Mouse (Mus musculus) forebrain, embryonic 14.5 days (tissue): Measurements from ENCODE around the gene Rps6kl1. TPM values are rescaled to one million over a fixed set of nuclear protein-coding genes. Genes with fewer than 3 reads are reported as not detected.

Source experiments
- ATAC-seq: fragments of 200-750 bp; cut with Nextera tagmentation; 2 replicates; pipeline ENCODE4 v1.8.0; 2017; ENCODE audit warnings: mild to moderate bottlenecking, moderate library complexity
- DNase-seq: peaks from one replicate; pipeline ENCODE4 v3.0.0-alpha.2; 2015; ENCODE audit warnings: low spot score
- H3K27ac ChIP-seq: fragments of 300-500 bp; sonication (generic); 2 replicates; pipeline ENCODE4 v1.5.1; 2014; ENCODE audit warnings: low read depth, mild to moderate bottlenecking, control low read depth, low read length, moderate library complexity
- H3K27me3 ChIP-seq: fragments of 300-500 bp; sonication (generic); replicated peaks from 2 replicates; pipeline ENCODE4 v1.6.1; 2014; ENCODE audit warnings: low read length, control low read depth, mixed read lengths; ENCODE audit not compliant: control insufficient read depth, insufficient read depth
- H3K36me3 ChIP-seq: fragments of 300-500 bp; sonication (generic); 2 replicates; pipeline ENCODE4 v1.6.1; 2014; ENCODE audit warnings: low read length, control low read depth; ENCODE audit not compliant: control insufficient read depth, insufficient read depth
- H3K4me1 ChIP-seq: fragments of 300-500 bp; sonication (generic); 2 replicates; pipeline ENCODE4 v1.6.1; 2014; ENCODE audit warnings: antibody characterized with exemption, low read length, control low read depth; ENCODE audit not compliant: control insufficient read depth, insufficient read depth
- H3K4me2 ChIP-seq: fragments of 300-500 bp; sonication (generic); 2 replicates; pipeline ENCODE4 v1.6.1; 2014; ENCODE audit warnings: mild to moderate bottlenecking, control low read depth, low read length
- H3K4me3 ChIP-seq: fragments of 300-500 bp; sonication (generic); 2 replicates; pipeline ENCODE4 v1.5.1; 2014; ENCODE audit warnings: low read depth, low read length, control low read depth
- H3K9ac ChIP-seq: fragments of 300-500 bp; sonication (generic); 2 replicates; pipeline ENCODE4 v1.6.1; 2014; ENCODE audit warnings: mild to moderate bottlenecking, low read length, control low read depth, moderate library complexity
- H3K9me3 ChIP-seq: fragments of 300-500 bp; sonication (generic); replicated peaks from 2 replicates; pipeline ENCODE4 v1.6.1; 2016; ENCODE audit warnings: low read length, control low read depth, mixed read lengths; ENCODE audit not compliant: control insufficient read depth
- WGBS: fragments of 180-500 bp; shearing (Covaris S2); extraction: QIAGEN DNeasy Blood & Tissue Kit; methylation state at CpG from one replicate; pipeline ENCODE4 v1.1.7; 2014; 5-methylcytosine and 5-hydroxymethylcytosine counted together
- polyA plus RNA-seq: library from polyadenylated mRNA; unstranded; fragments of >200 nt; fragmentation: Nextera tagmentation; extraction: Ambion mirVana; gene quantifications from 2 replicates; pipeline ENCODE4 v1.2.1, GENCODE M21; 2014

The Rps6kl1 gene
- polyA plus RNA-seq, 1 experiment from 2014 or later: 11.7 TPM

- Histone ChIP-seq H3K4me1 (no peaks in the 10 kb centered on the region), H3K36me3 (no peaks in the 10 kb centered on the region; the same call in 1 of the 2 replicates), H3K27ac (no peak overlapping the region), H3K27me3 (no peaks in the 10 kb centered on the region), H3K9ac (0 out of 2 replicates have a peak overlapping the region, but pooled peaks have one; percentile 26), H3K9me3 (no peaks in the 10 kb centered on the region), H3K4me3 (no peak overlapping the region), H3K4me2 (peak overlapping the region; percentile 26; the same call in 1 of the 2 replicates)
- peak; percentile 84 for ATAC-seq
- 23% methylated on average over 27 of the region's 27 CpGs for WGBS
- DNase-seq: peak; percentile 82
Observed at GRCm38 (mm10) chr12:85169117-85169858, 18.2 kb upstream of the Rps6kl1 start.

GRCm38 (mm10) chr12:85166631-85167030 lies 15.6 kb upstream of the Rps6kl1 start:
- no peak overlapping the region for H3K4me3 ChIP-seq
- H3K4me1 ChIP-seq: no peaks in the 10 kb centered on the region
- ATAC-seq (no peak), DNase-seq (no peak)
- WGBS: 89% methylated on average over 9 of the region's 9 CpGs
- no peak overlapping the region for H3K4me2 ChIP-seq
- H3K27ac ChIP-seq: no peak overlapping the region
- no peaks in the 10 kb centered on the region for H3K9me3 ChIP-seq
- H3K27me3 ChIP-seq: no peaks in the 10 kb centered on the region
- H3K36me3 ChIP-seq: no peaks in the 10 kb centered on the region; the same call in 1 of the 2 replicates
- no peak overlapping the region for H3K9ac ChIP-seq

GRCm38 (mm10) chr12:85164996-85165395 lies 13.9 kb upstream of the Rps6kl1 start:
- no peaks in the 10 kb centered on the region for H3K9me3 ChIP-seq
- DNase-seq (no peak), ATAC-seq (no peak)
- no peak overlapping the region for H3K27ac ChIP-seq
- H3K9ac ChIP-seq: no peak overlapping the region
- H3K4me2 ChIP-seq: no peak overlapping the region
- 89% methylated on average over 5 of the region's 5 CpGs for WGBS
- H3K27me3 ChIP-seq: no peaks in the 10 kb centered on the region
- H3K4me1 ChIP-seq: no peaks in the 10 kb centered on the region
- no peaks in the 10 kb centered on the region for H3K36me3 ChIP-seq
- H3K4me3 ChIP-seq: no peak overlapping the region

- no peak overlapping the region for H3K27ac ChIP-seq
- DNase-seq: no peak
- H3K9ac ChIP-seq: no peak overlapping the region
- ATAC-seq: no peak
- H3K4me1 ChIP-seq: no peaks in the 10 kb centered on the region
- H3K4me2 ChIP-seq: no peak overlapping the region
- no peaks in the 10 kb centered on the region for H3K36me3 ChIP-seq
- no peaks in the 10 kb centered on the region for H3K9me3 ChIP-seq
- WGBS: 83% methylated on average over 5 of the region's 5 CpGs
- no peaks in the 10 kb centered on the region for H3K27me3 ChIP-seq
- no peak overlapping the region for H3K4me3 ChIP-seq
Observed at GRCm38 (mm10) chr12:85159592-85159991, 8.5 kb upstream of the Rps6kl1 start.

- Histone ChIP-seq H3K4me2 (no peak overlapping the region), H3K9ac (no peak overlapping the region), H3K9me3 (no peaks in the 10 kb centered on the region), H3K27me3 (no peaks in the 10 kb centered on the region), H3K27ac (no peak overlapping the region), H3K4me1 (no peaks in the 10 kb centered on the region), H3K4me3 (no peak overlapping the region), H3K36me3 (no peaks in the 10 kb centered on the region)
- DNase-seq (no peak), ATAC-seq (no peak)
- 95% methylated on average over 8 of the region's 8 CpGs for WGBS
Observed at GRCm38 (mm10) chr12:85158801-85159200, 7.7 kb upstream of the Rps6kl1 start.

- WGBS: 91% methylated on average over 14 of the region's 14 CpGs
- DNase-seq (no peak), ATAC-seq (no peak)
- no peaks in the 10 kb centered on the region for H3K36me3 ChIP-seq
- no peak overlapping the region for H3K9ac ChIP-seq
- H3K4me3 ChIP-seq: no peak overlapping the region
- H3K4me2 ChIP-seq: no peak overlapping the region
- H3K27me3 ChIP-seq: no peaks in the 10 kb centered on the region
- no peaks in the 10 kb centered on the region for H3K9me3 ChIP-seq
- H3K27ac ChIP-seq: no peak overlapping the region
- H3K4me1 ChIP-seq: no peaks in the 10 kb centered on the region
Observed at GRCm38 (mm10) chr12:85157797-85158460, 6.9 kb upstream of the Rps6kl1 start.

- Histone ChIP-seq H3K36me3 (no peaks in the 10 kb centered on the region), H3K27me3 (no peaks in the 10 kb centered on the region), H3K4me2 (no peak overlapping the region), H3K4me3 (no peak overlapping the region), H3K9me3 (no peaks in the 10 kb centered on the region), H3K27ac (no peak overlapping the region), H3K9ac (no peak overlapping the region), H3K4me1 (no peaks in the 10 kb centered on the region)
- no peak for ATAC-seq
- 78% methylated on average over 6 of the region's 6 CpGs for WGBS
- DNase-seq: no peak
Observed at GRCm38 (mm10) chr12:85156324-85156723, 5.3 kb upstream of the Rps6kl1 start.

GRCm38 (mm10) chr12:85153011-85153410 lies 1.9 kb upstream of the Rps6kl1 start:
- no peak overlapping the region for H3K4me2 ChIP-seq
- 0 out of 2 replicates have a peak, but pooled peaks cover 4% of the 10 kb centered on the region for H3K27me3 ChIP-seq
- 0 out of 2 replicates have a peak, but pooled peaks cover 2% of the 10 kb centered on the region for H3K4me1 ChIP-seq
- no peak overlapping the region for H3K27ac ChIP-seq
- ATAC-seq (no peak), DNase-seq (no peak)
- WGBS: 90% methylated on average over 3 of the region's 3 CpGs
- H3K9ac ChIP-seq: no peak overlapping the region
- no peaks in the 10 kb centered on the region for H3K36me3 ChIP-seq
- H3K4me3 ChIP-seq: no peak overlapping the region
- H3K9me3 ChIP-seq: no peaks in the 10 kb centered on the region
